Mouse (Mus musculus) stomach, postnatal 0 days (tissue): ENCODE measurements around the gene Spata1. TPM values are rescaled to one million over a fixed set of nuclear protein-coding genes. Genes with fewer than 3 reads are reported as not detected.
"Not testable (repeated sequence)": the region's sequence is repeated elsewhere in the genome, so short reads cannot be mapped to it uniquely, and the experiment has no call there.

Source experiments
- ATAC-seq: fragments of 200-750 bp; cut with Nextera tagmentation; 2 replicates; pipeline ENCODE4 v1.8.0; 2017; ENCODE audit not compliant: low FRiP score, low TSS enrichment
- DNase-seq: peaks from one replicate; pipeline ENCODE4 v3.0.0-alpha.2; 2016; ENCODE audit warnings: low spot score
- H3K27ac ChIP-seq: fragments of 300-500 bp; sonication (generic); replicated peaks from 2 replicates; pipeline ENCODE4 v1.5.1; 2014; ENCODE audit warnings: mild to moderate bottlenecking, control low read depth
- H3K27me3 ChIP-seq: fragments of 300-500 bp; sonication (generic); 2 replicates; pipeline ENCODE4 v1.6.1; 2014; ENCODE audit warnings: low read length; ENCODE audit not compliant: control insufficient read depth, insufficient read depth
- H3K36me3 ChIP-seq: fragments of 300-500 bp; sonication (generic); 2 replicates; pipeline ENCODE4 v1.6.1; 2014; ENCODE audit warnings: low read length, mixed read lengths; ENCODE audit not compliant: control insufficient read depth, insufficient read depth
- H3K4me1 ChIP-seq: fragments of 300-500 bp; sonication (generic); replicated peaks from 2 replicates; pipeline ENCODE4 v1.6.1; 2014; ENCODE audit warnings: antibody characterized with exemption; ENCODE audit not compliant: control insufficient read depth, insufficient read depth
- H3K4me2 ChIP-seq: fragments of 300-500 bp; sonication (generic); replicated peaks from 2 replicates; pipeline ENCODE4 v1.6.1; 2014; ENCODE audit warnings: low read depth, mild to moderate bottlenecking, control low read depth, moderate library complexity
- H3K4me3 ChIP-seq: fragments of 300-500 bp; sonication (generic); 2 replicates; pipeline ENCODE4 v1.5.1; 2014; ENCODE audit warnings: low read depth, low read length, control low read depth
- H3K9ac ChIP-seq: fragments of 300-500 bp; sonication (generic); 2 replicates; pipeline ENCODE4 v1.6.1; 2014; ENCODE audit warnings: mild to moderate bottlenecking, low read length, control low read depth, mixed read lengths
- H3K9me3 ChIP-seq: fragments of 300-500 bp; sonication (generic); 2 replicates; pipeline ENCODE4 v1.6.1; 2016; ENCODE audit warnings: low read length; ENCODE audit not compliant: control insufficient read depth
- CTCF ChIP-seq: IDR thresholded peaks from 2 replicates; pipeline ENCODE4 v1.5.1; 2016; ENCODE audit warnings: antibody characterized with exemption, low read depth, mild to moderate bottlenecking, moderate library complexity
- EP300 ChIP-seq: optimal IDR thresholded peaks from 2 replicates; pipeline ENCODE3; 2016; ENCODE audit warnings: antibody characterized with exemption
- WGBS: fragments of 180-500 bp; shearing (Covaris S2); extraction: QIAGEN DNeasy Blood & Tissue Kit; methylation state at CpG from one replicate; pipeline ENCODE4 v1.1.7; 2014; 5-methylcytosine and 5-hydroxymethylcytosine counted together
- polyA plus RNA-seq: library from polyadenylated mRNA; unstranded; fragments of >200 nt; fragmentation: Nextera tagmentation; extraction: Ambion mirVana; gene quantifications from 2 replicates; pipeline ENCODE4 v1.2.1, GENCODE M21; 2015

Spata1 gene
- polyA plus RNA-seq, 1 experiment from 2014 or later: 1.1 TPM

- TF ChIP-seq CTCF (no peak), EP300 (no peak)
- Histone ChIP-seq H3K9ac (no peak overlapping the region), H3K27me3 (no peaks in the 10 kb centered on the region), H3K27ac (no peak overlapping the region), H3K4me3 (no peak overlapping the region), H3K36me3 (peaks cover 20% of the 10 kb centered on the region; the same call in 1 of the 2 replicates), H3K4me2 (no peak overlapping the region), H3K9me3 (no peaks in the 10 kb centered on the region), H3K4me1 (no peaks in the 10 kb centered on the region)
- no peak for DNase-seq
- 96% methylated on average over 11 of the region's 11 CpGs for WGBS
- no peak for ATAC-seq
Measured at GRCm38 (mm10) chr3:146435533-146435932, 64.0 kb downstream of the Spata1 start.

GRCm38 (mm10) chr3:146434686-146435085 lies 64.9 kb downstream of the Spata1 start:
- H3K36me3 ChIP-seq: peaks cover 20% of the 10 kb centered on the region; the same call in 1 of the 2 replicates
- H3K4me3 ChIP-seq: no peak overlapping the region
- H3K4me1 ChIP-seq: no peaks in the 10 kb centered on the region
- no peak for TF ChIP-seq EP300
- TF ChIP-seq CTCF: no peak
- no peaks in the 10 kb centered on the region for H3K9me3 ChIP-seq
- no peaks in the 10 kb centered on the region for H3K27me3 ChIP-seq
- DNase-seq: no peak
- H3K4me2 ChIP-seq: no peak overlapping the region
- WGBS: 85% methylated on average over 8 of the region's 8 CpGs
- no peak overlapping the region for H3K9ac ChIP-seq
- no peak for ATAC-seq
- H3K27ac ChIP-seq: no peak overlapping the region

GRCm38 (mm10) chr3:146433681-146434350 lies 65.7 kb downstream of the Spata1 start:
- WGBS: 85% methylated on average over 14 of the region's 14 CpGs
- no peak overlapping the region for H3K4me2 ChIP-seq
- H3K9ac ChIP-seq: no peak overlapping the region
- no peak overlapping the region for H3K4me3 ChIP-seq
- TF ChIP-seq EP300 (no peak), CTCF (no peak)
- H3K9me3 ChIP-seq: no peaks in the 10 kb centered on the region
- H3K27me3 ChIP-seq: no peaks in the 10 kb centered on the region
- no peaks in the 10 kb centered on the region for H3K4me1 ChIP-seq
- no peak overlapping the region for H3K27ac ChIP-seq
- DNase-seq: no peak
- ATAC-seq: no peak
- H3K36me3 ChIP-seq: peaks cover 20% of the 10 kb centered on the region; the same call in 1 of the 2 replicates

GRCm38 (mm10) chr3:146433063-146433462 lies 66.5 kb downstream of the Spata1 start:
- WGBS: 88% methylated on average over 11 of the region's 11 CpGs
- not testable (repeated sequence) for H3K27me3 ChIP-seq, ATAC-seq, DNase-seq, H3K27ac ChIP-seq, H3K9ac ChIP-seq, H3K4me3 ChIP-seq, H3K4me1 ChIP-seq, H3K9me3 ChIP-seq, H3K4me2 ChIP-seq
- H3K36me3 ChIP-seq: peaks cover 18% of the 10 kb centered on the region; the same call in 1 of the 2 replicates

GRCm38 (mm10) chr3:146426489-146426888 lies 73.1 kb downstream of the Spata1 start:
- TF ChIP-seq CTCF: no peak
- no peak for TF ChIP-seq EP300
- ATAC-seq (no peak), DNase-seq (no peak)
- no peaks in the 10 kb centered on the region for H3K9me3 ChIP-seq
- no peaks in the 10 kb centered on the region for H3K27me3 ChIP-seq
- peaks cover 19% of the 10 kb centered on the region; the same call in 1 of the 2 replicates for H3K36me3 ChIP-seq
- H3K27ac ChIP-seq: no peak overlapping the region
- no peak overlapping the region for H3K4me2 ChIP-seq
- H3K4me1 ChIP-seq: no peaks in the 10 kb centered on the region
- WGBS: 86% methylated on average over 8 of the region's 8 CpGs
- H3K9ac ChIP-seq: no peak overlapping the region
- no peak overlapping the region for H3K4me3 ChIP-seq

- peaks cover 13% of the 10 kb centered on the region; the same call in 1 of the 2 replicates for H3K36me3 ChIP-seq
- H3K27me3 ChIP-seq: no peaks in the 10 kb centered on the region
- no peak overlapping the region for H3K4me2 ChIP-seq
- no peak for ATAC-seq
- 59% methylated on average over 7 of the region's 7 CpGs for WGBS
- H3K4me1 ChIP-seq: no peaks in the 10 kb centered on the region
- no peak overlapping the region for H3K4me3 ChIP-seq
- no peak overlapping the region for H3K27ac ChIP-seq
- H3K9me3 ChIP-seq: no peaks in the 10 kb centered on the region
- no peak for DNase-seq
- TF ChIP-seq EP300: no peak
- no peak for TF ChIP-seq CTCF
- no peak overlapping the region for H3K9ac ChIP-seq
Measured at GRCm38 (mm10) chr3:146425902-146426301, 73.7 kb downstream of the Spata1 start.
